Mouse (Mus musculus): ENCODE results near the gene Zfp281. TPM values are rescaled to one million over a fixed set of nuclear protein-coding genes. Genes with fewer than 3 reads are reported as not detected.

Zfp281 gene
- total RNA-seq, 2 experiments from 2014 or later, result 14.8 to 17.1 TPM

Other genes with a start within 250 kb of the Zfp281 start
- 10 to 100 TPM; 16.6 to 17.5 TPM for gene Ddx59, start 209.6 kb upstream of the Zfp281 start, total RNA-seq (2021)
- gene Kif14, start 158.6 kb upstream of the Zfp281 start, total RNA-seq (2021), result 1 to 10 TPM; 3.1 to 4.9 TPM